Mouse (Mus musculus) thymus, postnatal 10 days (tissue): ENCODE measurements around the gene 6030408B16Rik.

Source experiments
- DNase-seq, 2 experiments: peaks; one replicate each; pipeline ENCODE4 v3.0.0; 2021; ENCODE audit warnings: low spot score in 2 of 2

Gene 6030408B16Rik

DNA sequence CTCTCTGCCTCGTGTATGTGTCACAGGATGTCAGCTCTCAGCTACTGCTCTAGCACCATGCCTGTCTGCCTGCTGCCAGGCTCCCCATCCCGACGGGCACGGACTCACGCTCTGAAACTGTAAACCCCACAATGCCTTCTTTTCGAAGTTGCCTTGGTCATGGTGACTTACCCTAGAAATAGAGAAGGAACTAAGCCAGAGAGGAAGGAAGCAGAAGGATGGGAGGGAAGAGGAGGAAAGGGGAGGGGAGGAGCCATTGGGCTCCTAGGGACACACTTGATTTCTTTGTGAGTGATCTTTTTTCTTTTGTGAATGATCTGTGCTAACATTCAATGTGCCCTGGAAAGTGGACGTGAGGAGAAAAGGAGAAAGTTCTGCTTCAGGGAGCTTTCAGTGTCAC, 5.0 kb downstream of the 6030408B16Rik start:
- DNase-seq, result no peak

DNA sequence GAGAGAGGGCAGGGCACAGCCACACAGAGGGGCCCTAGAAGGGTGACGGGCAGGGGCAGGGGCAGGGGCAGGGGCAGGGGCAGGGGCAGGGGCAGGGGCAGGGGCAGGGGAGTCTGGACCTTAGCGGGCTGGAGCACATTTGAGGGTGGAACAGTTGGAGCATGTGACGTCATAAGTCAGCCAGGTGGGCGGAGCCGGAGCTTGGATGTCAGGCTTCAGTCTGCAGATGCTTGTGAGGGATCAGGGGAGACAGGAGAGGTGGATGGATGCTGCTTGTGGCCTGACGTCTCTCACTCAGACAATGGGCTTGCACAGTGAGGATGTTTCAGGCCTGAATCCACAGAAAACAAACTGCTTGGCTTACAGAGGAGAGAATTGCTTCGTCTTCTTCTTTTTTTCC, 5.5 kb downstream of the 6030408B16Rik start:
- no peak for DNase-seq

DNA sequence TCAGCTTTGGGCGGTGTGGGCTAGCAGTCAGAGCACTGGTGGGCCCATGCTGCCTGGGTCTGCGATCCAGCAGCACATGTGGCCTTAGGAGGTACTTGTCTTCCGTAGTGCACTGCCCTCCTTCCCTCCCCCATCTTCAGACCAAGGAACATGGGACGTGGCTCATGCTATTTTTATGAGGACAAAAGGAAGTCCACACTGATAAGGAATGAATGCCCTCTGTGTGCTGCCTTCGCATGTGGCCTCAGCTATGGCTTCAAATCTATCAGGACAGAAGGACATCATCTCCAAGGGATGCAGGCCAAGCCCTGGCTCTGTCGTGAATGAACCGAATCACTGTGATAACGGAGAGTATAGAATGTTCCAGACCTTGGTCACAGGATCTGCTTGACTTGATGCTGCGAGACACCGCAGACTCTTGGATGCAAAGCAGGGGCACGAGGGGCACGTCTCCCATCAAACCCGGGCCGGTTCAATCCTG, 6.5 kb downstream of the 6030408B16Rik start:
- DNase-seq, result no peak

DNA sequence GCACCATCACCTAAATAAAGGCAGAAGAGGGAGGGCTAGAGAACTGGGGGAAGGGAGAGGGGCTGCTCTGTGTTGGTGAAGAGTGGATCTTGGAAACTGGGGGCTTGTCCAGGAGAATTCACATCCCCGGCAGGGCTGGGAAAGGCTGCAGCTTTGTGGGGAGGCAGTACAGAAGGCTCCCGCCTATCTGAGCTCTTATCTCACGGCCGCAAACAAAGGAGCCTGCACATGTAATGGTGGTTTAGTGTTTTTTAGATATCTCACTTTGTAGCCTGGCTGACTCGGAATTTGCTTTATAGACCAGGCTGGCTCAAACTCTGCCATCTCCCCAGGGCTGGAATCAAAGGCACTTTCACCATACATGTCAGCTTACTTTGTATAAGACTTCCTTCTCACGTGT, 7.1 kb downstream of the 6030408B16Rik start:
- no peak for DNase-seq

DNA sequence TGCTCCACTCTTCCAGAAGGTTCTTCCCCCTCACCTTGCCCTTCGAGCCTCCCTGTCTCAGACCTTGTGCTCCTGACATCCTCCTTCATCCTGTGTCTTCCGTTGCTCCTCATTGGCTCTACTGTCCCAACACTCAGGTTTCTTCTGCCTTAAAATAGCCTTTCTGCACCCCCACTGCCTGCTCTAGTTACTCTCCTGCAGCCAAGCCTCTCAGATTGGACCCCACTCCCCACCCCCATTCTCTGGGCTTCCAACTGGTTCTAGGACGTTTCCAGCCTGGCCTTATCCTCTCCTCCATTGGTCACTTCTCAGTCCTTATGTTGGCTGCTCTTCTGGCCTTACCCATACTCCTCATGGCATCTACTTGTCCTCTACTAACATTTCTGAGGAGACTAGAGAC, 9.2 kb downstream of the 6030408B16Rik start:
- no peak for DNase-seq

DNA sequence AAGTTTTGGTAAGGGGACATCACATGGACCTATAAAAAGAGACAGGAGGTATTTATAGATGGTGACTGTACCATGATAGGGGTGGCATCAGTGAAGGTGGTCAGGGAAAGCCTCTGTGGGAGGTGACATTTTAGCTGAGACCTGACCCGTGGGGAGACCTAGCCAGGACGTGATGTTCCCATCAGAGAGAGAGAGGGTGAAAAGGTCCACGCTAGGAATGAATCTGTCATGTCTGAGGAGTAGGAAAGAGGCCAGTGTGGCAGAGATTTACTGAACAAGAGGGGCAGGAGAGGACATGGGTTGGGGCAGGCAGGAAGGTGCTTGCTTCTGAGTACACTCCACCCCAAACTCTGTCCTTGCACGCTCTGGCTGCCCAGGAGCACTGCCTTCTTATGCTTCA, 10.8 kb downstream of the 6030408B16Rik start:
- no peak for DNase-seq

DNA sequence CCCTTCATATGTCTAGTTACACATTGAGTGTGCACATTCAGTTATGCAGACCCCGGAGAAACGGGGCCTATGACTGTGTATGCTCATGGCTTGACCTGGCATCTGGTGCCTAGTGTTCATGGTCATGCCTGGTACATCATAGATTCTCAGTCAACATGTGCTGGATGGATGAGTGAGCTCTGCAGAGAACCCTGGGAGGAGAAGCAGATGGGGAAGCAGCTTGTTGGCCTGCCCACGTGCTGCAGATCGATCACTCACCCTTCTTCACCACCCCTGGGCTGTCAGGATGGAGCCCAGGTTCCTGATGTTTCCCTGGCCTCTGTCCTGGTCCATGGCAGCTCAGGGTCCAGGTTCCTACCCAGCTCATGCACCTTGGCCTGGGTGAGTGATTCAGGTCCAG, 13.4 kb downstream of the 6030408B16Rik start:
- DNase-seq, result no peak

DNA sequence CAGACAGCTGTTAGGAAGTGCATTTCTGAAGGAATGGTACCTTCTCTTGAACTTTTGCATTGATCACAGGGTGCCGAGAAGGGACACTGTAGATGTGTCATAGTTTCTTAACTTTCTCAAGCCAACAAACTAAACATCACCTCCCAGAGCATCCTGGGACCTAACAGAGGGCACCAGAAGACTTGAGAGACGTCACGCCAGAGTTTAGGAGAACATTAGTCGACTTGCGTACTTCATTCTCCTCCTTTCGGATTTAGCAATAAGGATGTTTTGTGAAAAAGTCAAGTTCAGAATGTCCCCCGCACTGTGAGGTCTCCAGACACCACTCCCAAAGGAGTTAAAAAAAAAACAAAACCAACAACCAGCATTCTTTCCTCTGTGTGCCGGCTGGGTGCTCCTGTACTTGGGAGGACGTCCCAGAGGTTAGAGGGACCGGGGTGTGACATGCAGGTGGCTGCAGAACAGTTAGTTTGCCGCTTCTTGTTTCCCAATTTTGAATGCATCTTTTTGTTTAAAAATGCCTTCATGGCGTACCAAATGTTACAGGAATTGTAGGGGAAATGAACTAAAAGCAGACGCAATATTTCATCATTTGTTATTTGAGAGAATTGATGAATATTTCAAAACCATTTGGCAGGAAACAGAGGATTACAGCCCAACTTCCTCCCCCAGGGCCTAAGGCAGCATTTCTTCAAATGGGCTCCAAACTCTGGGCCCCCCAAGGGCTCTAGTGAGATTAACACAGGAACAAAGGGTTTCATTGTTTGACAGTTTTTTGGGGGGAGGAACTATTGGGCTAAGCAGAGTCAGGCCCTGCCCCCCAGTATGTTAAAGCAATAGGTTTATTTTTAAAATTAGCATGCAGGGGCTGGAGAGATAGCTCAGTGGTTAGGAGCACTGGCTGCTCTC, 15.7 kb downstream of the 6030408B16Rik start:
- DNase-seq, result no peak

DNA sequence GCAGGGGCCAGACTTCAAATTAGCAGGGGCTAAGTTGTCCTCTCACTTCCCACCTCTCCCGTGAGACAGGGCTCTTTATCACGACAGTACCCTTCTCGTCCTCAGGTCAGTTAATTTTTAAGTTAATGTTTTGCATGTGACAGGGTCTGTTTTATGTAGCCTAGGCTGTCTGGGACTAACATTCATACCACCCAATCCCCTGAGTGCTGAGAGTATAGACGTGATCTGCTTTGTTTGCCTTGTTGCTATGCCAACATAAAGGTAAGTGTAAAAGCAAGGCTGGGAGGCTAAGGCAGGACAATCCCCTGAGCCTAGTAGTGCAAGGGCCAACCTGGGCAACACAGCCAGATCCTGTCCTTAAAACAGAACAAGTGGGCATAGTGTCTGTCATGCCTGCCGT, 16.5 kb downstream of the 6030408B16Rik start:
- DNase-seq, result no peak

DNA sequence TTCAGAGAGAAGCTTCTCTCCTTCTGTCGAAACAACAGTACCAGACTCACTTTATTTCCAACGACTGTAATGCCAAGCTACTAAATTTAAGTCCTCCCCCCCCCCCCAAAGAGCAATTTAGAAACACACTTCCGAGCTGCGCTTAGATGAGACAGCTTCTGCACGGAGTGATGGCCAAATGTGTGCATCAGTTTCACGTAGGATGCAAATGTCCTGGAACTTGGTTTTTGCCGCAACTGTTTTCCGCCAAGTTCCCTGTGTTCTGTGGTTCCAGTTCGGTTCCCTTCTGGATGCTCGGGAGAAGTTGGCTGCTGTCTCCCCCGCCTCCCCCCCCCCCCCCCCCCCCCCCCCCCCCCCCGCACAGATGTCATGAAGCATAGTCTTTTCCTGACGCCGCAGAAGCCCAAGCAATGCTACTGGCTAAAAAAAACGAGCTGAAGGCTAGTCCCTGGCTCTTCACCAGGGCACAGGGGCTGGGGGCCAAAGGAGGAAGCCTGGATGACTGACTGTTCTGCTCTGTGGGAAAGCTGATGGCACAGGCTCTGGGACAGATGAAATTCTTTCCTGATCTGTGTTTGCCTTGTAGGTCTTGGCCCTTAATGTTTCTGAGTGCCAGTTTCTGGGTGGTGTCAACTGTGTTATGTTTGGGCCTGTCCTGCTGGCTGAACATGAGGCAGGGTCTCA, 18.2 kb downstream of the 6030408B16Rik start:
- DNase-seq, result no peak

DNA sequence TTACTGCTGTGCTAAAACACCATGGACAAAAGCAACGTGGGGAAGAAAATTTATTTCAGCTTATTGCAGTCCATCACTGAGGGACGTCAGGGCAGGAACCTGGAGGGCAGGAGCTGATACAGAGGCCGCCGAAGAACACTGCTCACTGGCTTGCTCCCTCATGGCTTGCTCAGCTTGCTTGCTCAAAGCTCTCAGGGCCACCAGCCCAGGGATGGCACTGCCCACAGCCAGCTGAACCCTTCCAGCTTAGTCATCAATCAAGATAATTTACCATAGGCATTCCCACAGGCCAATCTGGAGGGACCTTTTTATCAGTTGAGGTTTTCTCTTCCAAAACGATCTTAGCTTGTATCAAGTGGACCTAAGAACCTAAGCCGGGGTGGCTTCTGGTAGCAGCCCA, 19.0 kb downstream of the 6030408B16Rik start:
- DNase-seq, result no peak

DNA sequence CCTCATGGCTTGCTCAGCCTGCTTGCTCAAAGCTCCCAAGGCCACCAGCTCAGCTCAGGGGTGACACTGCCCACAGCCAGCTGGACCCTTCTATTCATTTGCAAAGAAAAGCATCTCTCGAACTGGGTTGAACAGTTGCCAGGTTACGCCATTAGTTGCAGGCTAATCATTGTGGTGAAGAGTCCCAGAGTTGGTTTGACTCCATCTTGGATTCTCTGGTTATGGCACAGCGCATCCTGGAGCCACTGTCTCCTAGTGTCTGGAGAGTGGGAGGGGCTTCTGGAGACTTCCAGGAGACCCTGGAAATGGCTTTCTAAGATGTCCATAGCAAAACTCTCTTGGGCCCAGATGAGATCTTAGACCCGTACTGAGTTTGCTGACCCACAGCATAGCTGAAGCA, 22.4 kb downstream of the 6030408B16Rik start:
- DNase-seq, result no peak

DNA sequence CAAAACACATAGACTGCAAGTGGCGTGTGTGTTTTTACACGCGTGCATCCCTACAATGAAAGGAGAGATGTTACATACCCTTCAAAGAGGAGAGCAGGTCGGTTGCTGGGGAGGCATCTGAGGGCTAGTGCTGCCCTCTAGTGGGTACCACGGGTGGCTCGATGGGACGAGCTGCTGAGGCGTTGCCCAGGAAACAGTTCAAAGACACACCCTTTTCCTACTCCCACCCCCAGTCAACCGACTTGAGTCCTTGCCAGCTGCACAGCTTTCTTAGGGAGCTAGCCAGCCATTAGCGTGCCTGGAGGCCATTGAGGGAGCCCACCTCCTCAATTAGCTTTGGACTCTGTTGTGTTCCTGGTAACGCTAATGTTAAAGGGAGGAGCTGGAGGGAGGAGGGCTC, 22.8 kb downstream of the 6030408B16Rik start:
- DNase-seq, result peak; percentile 82 to 90

DNA sequence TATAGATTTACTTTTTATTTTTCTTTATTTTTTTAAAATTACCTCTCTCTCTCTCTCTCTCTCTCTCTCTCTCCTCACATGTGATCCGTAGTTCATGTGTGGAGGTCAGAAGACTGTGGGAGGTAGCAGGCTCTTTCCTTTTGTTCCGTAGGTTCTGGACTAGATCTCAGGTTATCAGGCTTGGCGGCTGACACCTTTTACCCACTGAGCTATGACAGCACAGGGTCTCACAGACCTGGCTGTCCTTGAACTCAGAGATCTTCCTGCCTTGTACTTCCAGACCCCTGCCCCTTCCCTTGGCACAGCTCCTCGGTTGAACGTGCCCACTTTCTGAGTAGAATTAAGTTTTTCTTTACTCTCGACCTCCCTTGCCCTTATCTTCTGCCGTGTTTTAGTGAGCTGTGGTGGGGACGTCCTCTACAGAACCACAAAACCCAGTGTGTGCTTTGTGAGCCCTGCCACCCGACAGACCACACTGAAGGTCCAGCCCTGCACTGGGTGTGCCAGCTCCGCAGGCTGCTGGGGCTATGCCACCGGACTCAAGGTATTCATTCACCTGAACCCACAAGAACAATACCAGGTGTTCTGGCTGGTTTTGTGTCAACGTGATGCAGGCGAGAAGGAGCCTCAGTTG, 23.4 kb downstream of the 6030408B16Rik start:
- DNase-seq, result no peak

DNA sequence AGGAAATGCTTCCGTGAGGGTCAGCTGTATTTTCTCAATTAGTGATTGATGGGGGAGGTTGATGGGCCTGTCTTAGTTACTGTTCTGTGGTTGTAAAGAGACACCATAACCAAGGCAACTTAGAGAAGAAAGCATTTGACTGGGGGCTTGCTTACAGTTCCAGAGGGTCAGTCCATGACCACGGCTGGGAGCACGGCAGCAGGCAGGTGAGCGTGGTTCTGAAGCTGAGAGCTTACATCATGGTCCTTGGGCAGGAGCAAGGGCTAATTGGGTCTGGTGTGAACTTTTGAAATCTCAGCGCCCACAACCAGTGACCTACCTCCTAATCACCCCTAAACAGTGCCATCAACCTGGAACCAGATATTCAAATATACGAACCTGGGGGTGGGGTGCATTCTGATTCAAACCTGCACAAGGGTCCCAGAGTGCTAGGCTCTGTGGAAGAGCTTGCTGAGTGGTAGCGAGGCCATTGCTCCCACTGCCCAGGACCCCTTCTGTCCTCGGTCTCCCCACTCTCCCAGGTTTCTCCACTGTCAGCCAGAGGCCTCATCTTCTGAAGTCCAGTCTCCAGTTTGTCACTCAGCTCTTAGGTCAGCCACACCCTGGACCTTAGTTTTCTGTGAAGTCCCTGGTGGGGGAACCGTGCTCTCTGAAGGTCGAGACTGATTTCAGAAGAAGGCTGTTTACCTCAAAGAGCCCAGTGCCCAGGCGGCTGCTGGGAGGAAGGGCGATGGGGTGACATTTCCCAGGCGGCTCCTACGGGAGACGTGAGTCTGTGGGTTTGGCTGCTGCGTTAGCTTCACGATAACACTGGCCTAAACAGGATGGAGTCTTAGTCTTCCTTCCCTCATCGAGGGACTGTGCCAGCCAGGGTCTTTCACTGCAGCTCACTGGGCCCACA, 24.2 kb downstream of the 6030408B16Rik start:
- no peak for DNase-seq

DNA sequence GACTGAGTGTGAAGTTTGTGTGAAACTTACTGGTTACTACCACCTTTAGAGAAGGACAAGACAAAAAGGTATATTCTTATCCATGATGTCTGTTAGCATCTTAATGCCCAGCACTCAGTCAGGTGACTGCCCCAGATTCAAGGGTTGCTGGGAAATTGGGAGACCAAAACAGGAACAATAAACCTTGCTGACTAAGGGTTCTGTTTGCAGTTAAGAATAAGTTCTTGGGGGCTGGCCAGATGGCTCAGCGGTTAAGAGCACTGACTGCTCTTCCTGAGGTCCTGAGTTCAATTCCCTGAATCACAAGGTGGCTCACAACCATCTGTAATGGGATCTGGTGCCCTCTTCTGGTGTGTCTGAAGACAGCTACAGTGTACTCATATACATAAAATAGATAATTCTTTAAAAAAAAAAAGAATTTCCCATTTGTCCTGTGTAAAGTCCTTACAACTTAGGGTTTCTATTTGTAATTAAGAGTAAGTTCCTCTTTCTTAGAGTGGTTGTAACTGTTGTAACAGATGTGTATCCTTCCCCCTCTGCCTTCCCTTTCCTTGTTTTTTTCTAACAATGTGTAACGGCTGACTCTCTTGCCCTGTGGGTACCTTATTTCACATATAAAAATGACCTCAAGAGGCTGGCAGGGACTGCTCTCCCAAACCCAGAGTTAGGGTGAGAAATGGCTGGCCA, 24.9 kb downstream of the 6030408B16Rik start:
- DNase-seq, result no peak

DNA sequence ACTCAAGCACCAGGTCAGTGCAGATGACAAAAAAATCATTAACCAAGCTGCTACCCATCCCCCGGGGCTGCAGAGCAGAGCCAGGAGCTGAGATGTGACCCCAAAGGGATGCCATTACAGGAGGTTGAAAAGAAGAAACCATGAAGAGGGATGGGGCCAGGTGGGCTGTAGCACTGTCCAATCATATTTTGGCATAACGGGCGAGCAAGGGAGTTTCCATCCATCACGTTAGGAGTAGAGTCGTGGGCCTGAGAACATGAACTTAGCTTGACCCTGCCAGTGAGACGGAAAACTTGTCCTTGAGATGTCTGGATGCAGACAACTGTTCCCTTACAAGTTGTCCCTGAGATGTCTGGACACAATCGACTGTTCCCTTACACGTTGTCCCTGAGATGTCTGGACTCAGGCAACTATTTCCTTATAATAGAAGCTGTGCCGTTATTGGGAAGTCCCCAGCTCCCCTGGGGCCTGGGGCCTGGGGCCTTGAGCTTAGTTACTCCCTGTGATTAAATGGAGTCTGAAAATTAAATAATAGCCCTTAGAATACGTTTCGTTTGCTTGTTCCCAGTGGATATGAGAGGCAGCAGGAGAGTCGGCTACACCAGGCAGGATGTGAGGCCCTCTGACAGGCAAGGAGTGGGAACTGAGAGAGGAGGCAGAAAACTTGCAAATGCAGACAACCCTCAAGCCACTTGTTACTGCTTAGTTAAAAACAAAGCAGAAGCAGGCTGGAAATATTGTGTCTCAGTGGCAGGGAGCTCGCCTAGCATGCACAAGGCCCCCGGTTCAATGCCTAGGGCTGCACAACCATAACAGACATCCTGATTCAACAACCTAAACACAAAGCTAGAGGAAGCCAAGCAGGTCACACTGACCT, 26.1 kb downstream of the 6030408B16Rik start:
- no peak for DNase-seq

DNA sequence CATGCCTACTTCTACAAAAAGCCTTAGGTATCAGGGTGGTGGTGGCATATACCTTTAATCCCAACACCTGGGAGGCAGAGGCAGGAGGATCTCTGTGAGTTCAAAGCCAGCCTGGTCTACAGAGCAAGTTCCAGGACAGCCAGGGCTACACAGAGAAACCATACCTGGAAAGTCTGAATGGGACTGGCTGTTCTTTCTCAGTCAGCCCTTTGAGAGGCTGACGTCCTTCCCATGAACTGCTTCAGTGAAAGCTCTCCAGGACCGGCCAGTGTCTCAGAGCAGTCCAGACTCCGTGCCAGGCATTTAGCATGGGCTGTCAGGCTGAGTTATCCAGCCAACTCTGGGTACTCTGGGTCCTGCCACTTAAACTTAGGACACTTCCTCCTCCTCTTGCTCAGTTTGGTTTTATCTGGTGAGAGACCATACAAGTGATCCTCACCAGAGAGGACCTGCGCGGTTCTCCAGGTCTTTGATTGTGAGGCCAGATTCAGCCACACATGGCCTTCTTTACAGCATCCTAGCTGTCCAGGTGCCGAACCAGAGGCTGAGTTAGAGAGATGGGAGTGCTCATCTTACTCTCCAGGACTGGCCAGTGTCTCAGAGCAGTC, 27.1 kb downstream of the 6030408B16Rik start:
- no peak for DNase-seq

DNA sequence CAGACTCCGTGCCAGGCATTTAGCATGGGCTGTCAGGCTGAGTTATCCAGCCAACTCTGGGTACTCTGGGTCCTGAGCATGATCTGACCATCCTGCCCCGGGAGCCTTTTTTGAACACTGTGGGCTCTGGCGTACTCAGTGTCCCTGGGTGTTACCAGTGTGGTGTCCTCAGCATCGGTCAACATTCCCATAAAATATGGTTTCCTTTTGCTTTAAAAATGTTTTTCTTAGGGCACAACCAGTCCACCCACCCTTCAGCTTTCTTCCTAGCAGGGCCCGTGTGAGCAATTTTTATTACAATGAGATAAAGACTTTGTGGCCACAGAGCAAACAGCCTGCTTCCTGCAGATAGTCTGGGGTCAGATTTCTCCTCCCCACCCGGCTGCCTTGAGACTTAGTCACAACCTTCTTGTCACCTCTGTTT, 27.6 kb downstream of the 6030408B16Rik start:
- DNase-seq, result no peak
